Mouse (Mus musculus): ENCODE data around the gene Plod2. TPM values are rescaled to one million over a fixed set of nuclear protein-coding genes. Genes with fewer than 3 reads are reported as not detected.

Plod2 gene
- total and polyA plus RNA-seq, 3 experiments = 49.0 to 206 (median 134) TPM

DNA sequence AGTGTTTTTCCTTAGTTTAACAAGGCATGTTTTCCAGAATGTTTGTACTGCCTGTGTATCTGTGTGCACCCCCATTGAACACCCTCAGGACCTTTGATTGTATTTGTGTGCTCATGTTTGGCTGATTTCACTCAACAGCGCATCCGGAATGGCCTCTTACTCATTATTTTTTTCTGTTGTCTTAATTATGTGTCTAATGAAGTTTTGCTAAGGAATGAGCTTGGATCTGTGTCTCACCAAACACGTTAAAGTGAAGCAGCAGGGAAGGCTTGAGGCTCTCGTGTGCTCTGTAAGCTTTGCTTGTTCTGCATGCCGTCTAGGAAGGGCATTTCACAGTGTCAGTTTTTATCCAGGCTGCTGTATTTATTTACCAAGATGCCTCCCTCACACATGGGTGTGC lies 59.5 kb downstream of the Plod2 start:
- DNase-seq = no peak

DNA sequence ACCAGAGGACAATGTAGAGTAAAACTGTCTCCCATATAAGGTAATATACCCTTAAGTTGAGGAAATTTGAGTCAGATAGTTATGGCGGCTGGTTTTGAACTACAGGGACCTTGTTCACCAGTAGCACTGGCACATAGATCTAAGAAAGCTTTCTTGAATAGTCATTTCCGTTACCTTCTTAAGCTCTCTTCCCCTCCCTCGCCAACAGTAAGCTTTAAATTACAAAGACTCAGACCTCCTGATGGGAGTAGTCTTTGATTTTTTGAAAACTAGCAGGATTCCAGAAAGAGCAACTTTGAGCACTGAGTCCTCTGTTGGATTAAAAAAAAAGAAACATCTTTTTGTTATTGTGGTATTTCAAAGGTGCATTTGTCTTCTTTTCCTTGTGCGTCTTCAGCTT lies 61.5 kb downstream of the Plod2 start:
- DNase-seq = no peak

DNA sequence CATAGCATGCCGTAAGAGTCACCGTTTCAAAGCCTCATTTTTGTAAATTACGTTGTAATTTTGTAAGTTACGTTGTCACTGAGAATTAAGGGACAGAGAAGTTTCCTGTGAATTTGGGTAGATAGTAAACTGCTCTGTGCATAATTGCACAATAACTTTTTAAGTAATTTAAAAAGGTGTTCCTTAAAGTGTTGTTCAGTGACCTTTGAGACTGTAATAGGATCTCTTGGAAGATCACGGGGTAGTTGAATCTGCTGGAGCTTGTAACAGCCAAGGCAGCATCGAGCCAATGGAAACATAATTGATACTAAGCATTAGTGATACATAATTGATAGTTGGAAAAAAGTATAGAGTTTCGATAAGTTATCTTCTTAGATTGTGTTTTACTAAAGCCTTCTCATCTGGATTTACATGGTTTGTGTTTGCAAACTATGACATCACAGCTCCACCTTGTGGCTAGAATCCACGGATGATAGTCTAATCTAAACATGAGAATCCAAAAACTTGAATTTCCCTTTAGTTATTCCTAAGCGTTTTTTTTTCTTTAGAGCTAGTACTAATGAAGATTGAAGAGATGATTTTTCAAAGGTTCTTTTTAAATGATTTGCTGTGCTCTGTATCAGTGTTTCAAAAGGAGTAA lies 68.7 kb downstream of the Plod2 start:
- DNase-seq = peak; percentile 41

GRCm38 (mm10) chr9:92612641-92613040 lies 70.6 kb downstream of the Plod2 start:
- no peak for DNase-seq

- DNase-seq = peak; percentile 68
Observed at GRCm38 (mm10) chr9:92613206-92613605, 71.2 kb downstream of the Plod2 start.

DNA sequence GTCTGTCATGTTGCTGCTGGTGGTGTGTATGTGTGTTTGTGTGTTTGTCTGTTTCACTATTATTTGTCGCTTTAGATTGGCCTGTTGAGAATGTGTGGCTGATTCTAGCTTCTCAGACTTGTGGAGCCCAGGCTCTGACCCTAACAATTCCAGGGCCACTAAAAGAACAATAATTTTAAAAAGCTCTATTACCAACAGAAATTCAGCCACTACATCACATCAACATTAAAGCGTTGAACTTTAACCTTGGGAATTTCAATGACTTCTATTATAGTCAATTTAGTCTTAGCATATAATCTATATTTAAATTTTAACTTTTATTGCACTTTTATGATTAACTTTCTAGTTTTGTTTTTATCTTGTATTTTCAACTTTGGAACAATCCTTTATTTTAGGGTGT lies 74.4 kb downstream of the Plod2 start:
- no peak for DNase-seq

DNA sequence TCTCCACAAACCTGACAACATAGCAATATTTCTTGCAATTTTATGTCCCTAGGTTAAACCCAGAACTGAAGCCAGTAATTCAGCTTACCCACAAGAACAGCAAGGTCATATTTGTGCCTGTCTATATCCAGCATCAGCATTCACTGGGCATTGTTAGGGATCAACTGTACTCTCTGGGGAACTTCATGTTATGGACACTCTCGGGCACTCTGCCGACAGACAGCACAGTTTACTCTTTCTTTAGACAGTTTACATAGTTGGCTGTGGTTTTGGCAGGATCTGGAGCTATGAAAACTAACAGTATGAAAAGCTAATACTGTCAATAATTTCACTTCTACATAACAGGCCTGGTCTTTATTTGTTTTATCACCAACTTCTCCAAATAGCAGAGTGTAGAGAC lies 75.4 kb downstream of the Plod2 start:
- DNase-seq = no peak

- no peak for DNase-seq
Observed at GRCm38 (mm10) chr9:92620088-92620487, 78.1 kb downstream of the Plod2 start.

DNA sequence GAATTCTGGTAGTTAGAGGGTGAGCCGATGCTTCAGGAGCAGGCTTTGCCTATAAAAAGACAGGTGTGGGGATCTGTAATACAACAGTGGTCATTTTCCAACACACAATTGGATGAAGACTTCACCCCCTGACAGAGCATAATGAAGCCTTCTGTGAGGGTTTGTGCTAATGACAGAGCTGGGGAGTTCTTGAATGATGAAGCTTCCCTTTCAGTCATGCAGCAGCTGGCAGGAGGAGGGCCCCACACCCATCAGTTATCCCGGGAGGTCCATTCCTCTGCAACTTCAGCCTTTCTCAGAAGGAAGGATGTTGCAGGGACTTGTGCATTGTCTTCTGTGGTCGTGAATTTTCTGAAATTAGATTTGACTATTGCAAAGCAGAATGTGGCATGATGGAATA lies 79.2 kb downstream of the Plod2 start:
- DNase-seq = no peak

DNA sequence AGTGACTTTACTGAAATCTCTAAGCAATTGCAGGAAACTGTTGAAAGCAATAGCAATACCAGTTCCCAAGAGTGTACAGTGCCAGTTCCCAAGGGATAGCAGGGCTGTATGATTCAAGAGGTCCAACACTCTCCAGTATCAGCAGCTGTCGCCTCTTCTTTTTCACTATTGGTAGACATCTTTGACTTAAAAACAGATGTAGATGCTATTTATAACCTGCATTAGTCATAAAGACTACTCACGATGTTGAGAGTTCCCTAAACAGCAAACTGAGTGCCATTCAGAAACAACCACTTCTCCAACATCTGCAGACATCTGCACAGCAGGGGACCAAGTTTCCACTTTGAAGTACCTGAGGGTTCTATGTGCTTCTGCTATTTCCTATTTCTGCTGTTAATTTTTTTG lies 79.9 kb downstream of the Plod2 start:
- no peak for DNase-seq

DNA sequence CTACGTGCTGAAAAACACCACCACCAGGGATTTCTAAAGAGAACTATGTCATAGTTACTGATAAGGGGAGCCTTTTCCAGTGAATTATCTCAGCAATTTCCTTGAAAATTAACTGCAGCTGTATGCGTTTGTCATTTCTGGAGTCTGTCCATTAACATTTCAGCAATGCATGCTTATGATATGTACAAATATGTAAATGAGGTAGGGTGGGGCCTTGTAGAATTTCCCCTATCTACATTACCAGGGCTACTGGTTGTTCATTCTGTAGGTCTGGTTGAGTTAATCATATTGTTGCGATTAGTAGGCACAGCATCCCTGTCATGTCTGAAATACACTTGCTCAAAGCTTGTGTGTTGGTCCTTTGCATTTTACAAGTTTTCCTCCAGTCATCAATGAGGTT lies 92.8 kb downstream of the Plod2 start:
- no peak for DNase-seq

GRCm38 (mm10) chr9:92639200-92639897 lies 97.3 kb downstream of the Plod2 start:
- no peak for DNase-seq

- DNase-seq = no peak
Observed at GRCm38 (mm10) chr9:92641717-92642116, 99.7 kb downstream of the Plod2 start.

Other genes with a start within 250 kb of the Plod2 start
- gene 1700057G04Rik, start 232.8 kb upstream of the Plod2 start, total RNA-seq (2021) = not detected
- not detected in 2 replicates for gene 1700057G04Rik, start 232.8 kb upstream of the Plod2 start, polyA plus RNA-seq (2012; rRNA removed)
- 10 to 100 TPM; 13.2 to 15.5 TPM for gene Plscr4, start 84.8 kb upstream of the Plod2 start, total RNA-seq (2021)
- gene Plscr4, start 84.8 kb upstream of the Plod2 start, polyA plus RNA-seq (2012; rRNA removed) = 19.1 and 24.3 TPM in 2 replicates

Data from adrenal gland, adult 2 months (tissue).